10 mouse cellular contexts compared by ENCODE assay signal in genomic region chr9:45380411-45381251, GRCm38 (mm10). TPM values are rescaled to one million over a fixed set of nuclear protein-coding genes. Genes with fewer than 3 reads are reported as not detected.
DNase-seq lines count a peak whose midpoint lies in the region; ATAC-seq lines count a peak whose summit lies in the region.
"Had no signal": no experiment of that assay in that cellular context is flagged by ENCODE, and none has a peak within 500 bp of the region (broad histone marks: within the 10 kb centered on the region; RNA-seq: fewer than 3 reads in every experiment).

No protein-coding gene starts in this region.

- no peak overlapping the region for H3K4me2 ChIP-seq in kidney, embryonic 16.5 days (replicated peaks; ENCODE audit: low read depth, low read length)
- H3K4me2 ChIP-seq in forebrain, embryonic 12.5 days = no peak overlapping the region
- H3K4me2 ChIP-seq in midbrain, embryonic 16.5 days (ENCODE audit: low read length) = no peak overlapping the region
- H3K4me2 ChIP-seq in liver, embryonic 11.5 days = no peak overlapping the region
- no peak overlapping the region for H3K4me2 ChIP-seq in intestine, embryonic 15.5 days (replicated peaks)

- H3K9ac ChIP-seq in kidney, embryonic 16.5 days (replicated peaks; ENCODE audit: low read length) = no peak overlapping the region
- no peak overlapping the region for H3K9ac ChIP-seq in forebrain, embryonic 12.5 days
- peak overlapping the region; percentile 31; the same call in 1 of the 2 replicates for H3K9ac ChIP-seq in midbrain, embryonic 16.5 days (ENCODE audit: low read depth, low read length)
- no peak overlapping the region for H3K9ac ChIP-seq in liver, embryonic 11.5 days (ENCODE audit: low read depth, low read length)
- H3K9ac ChIP-seq in intestine, embryonic 15.5 days = no peak overlapping the region

- WGBS in kidney, embryonic 16.5 days = 31% methylated on average over 10 of the region's 10 CpGs
- WGBS in forebrain, embryonic 12.5 days = 50% methylated on average over 10 of the region's 10 CpGs
- 29% methylated on average over 10 of the region's 10 CpGs for WGBS in midbrain, embryonic 16.5 days
- 61% methylated on average over 10 of the region's 10 CpGs for WGBS in liver, embryonic 11.5 days
- 55% methylated on average over 10 of the region's 10 CpGs for WGBS in intestine, embryonic 15.5 days

- DNase-seq in kidney, postnatal 10 days = no peak
- DNase-seq in cerebellum, adult 11 months = peak; percentile 69
- no peak for DNase-seq in liver, embryonic 11.5 days (ENCODE audit: low spot score)
- DNase-seq: gastrocnemius, postnatal 10 days had no signal

- peak overlapping the region; percentile 28; the same call in 1 of the 2 replicates for H3K27ac ChIP-seq in kidney, embryonic 16.5 days (ENCODE audit: low read length)
- peak overlapping the region; percentile 68 for H3K27ac ChIP-seq in forebrain, embryonic 12.5 days
- H3K27ac ChIP-seq in midbrain, embryonic 16.5 days (ENCODE audit: low read length) = peak overlapping the region; percentile 62
- H3K27ac ChIP-seq in liver, embryonic 11.5 days (ENCODE audit: low read depth, low read length) = no peak overlapping the region
- H3K27ac ChIP-seq in intestine, embryonic 15.5 days = no peak overlapping the region

- no peaks in the 10 kb centered on the region for H3K36me3 ChIP-seq in kidney, embryonic 16.5 days (ENCODE audit: insufficient read depth, low read length)
- H3K36me3 ChIP-seq in forebrain, embryonic 12.5 days (replicated peaks) = peaks cover 22% of the 10 kb centered on the region
- H3K36me3 ChIP-seq in midbrain, embryonic 16.5 days (ENCODE audit: control insufficient read depth, insufficient read depth, low read length) = no peaks in the 10 kb centered on the region
- no peaks in the 10 kb centered on the region for H3K36me3 ChIP-seq in liver, embryonic 11.5 days (ENCODE audit: control insufficient read depth, insufficient read depth, low read length)
- no peaks in the 10 kb centered on the region for H3K36me3 ChIP-seq in intestine, embryonic 15.5 days

- no peaks in the 10 kb centered on the region for H3K9me3 ChIP-seq in kidney, embryonic 16.5 days (ENCODE audit: low read length)
- H3K9me3 ChIP-seq in forebrain, embryonic 12.5 days = no peaks in the 10 kb centered on the region
- no peaks in the 10 kb centered on the region for H3K9me3 ChIP-seq in midbrain, embryonic 16.5 days (replicated peaks; ENCODE audit: control insufficient read depth, low read length, poor library complexity, severe bottlenecking)
- no peaks in the 10 kb centered on the region for H3K9me3 ChIP-seq in liver, embryonic 11.5 days (ENCODE audit: control insufficient read depth, low read length)
- H3K9me3 ChIP-seq in intestine, embryonic 15.5 days = no peaks in the 10 kb centered on the region

- H3K4me3 ChIP-seq in kidney, embryonic 16.5 days (ENCODE audit: low read length) = no peak overlapping the region
- no peak overlapping the region for H3K4me3 ChIP-seq in forebrain, embryonic 12.5 days (replicated peaks)
- H3K4me3 ChIP-seq in midbrain, embryonic 16.5 days (ENCODE audit: low read depth, low read length) = no peak overlapping the region
- no peak overlapping the region for H3K4me3 ChIP-seq in liver, embryonic 11.5 days (ENCODE audit: low read depth, low read length)
- H3K4me3 ChIP-seq in intestine, embryonic 15.5 days (replicated peaks) = no peak overlapping the region

- peaks cover 39% of the 10 kb centered on the region for H3K4me1 ChIP-seq in kidney, embryonic 16.5 days (ENCODE audit: insufficient read depth, low read length)
- peaks cover 22% of the 10 kb centered on the region for H3K4me1 ChIP-seq in forebrain, embryonic 12.5 days
- peaks cover 22% of the 10 kb centered on the region for H3K4me1 ChIP-seq in midbrain, embryonic 16.5 days (ENCODE audit: control insufficient read depth, insufficient read depth, low read length)
- no peaks in the 10 kb centered on the region for H3K4me1 ChIP-seq in liver, embryonic 11.5 days (replicated peaks; ENCODE audit: control insufficient read depth, insufficient read depth, low read length)
- no peaks in the 10 kb centered on the region for H3K4me1 ChIP-seq in intestine, embryonic 15.5 days (replicated peaks)

- no peaks in the 10 kb centered on the region for H3K27me3 ChIP-seq in kidney, embryonic 16.5 days (ENCODE audit: insufficient read depth, low read length)
- no peaks in the 10 kb centered on the region for H3K27me3 ChIP-seq in forebrain, embryonic 12.5 days
- no peaks in the 10 kb centered on the region for H3K27me3 ChIP-seq in midbrain, embryonic 16.5 days (ENCODE audit: control insufficient read depth, insufficient read depth, low read depth, low read length)
- no peaks in the 10 kb centered on the region for H3K27me3 ChIP-seq in liver, embryonic 11.5 days (replicated peaks; ENCODE audit: control insufficient read depth, insufficient read depth, low read length)
- H3K27me3 ChIP-seq in intestine, embryonic 15.5 days (replicated peaks) = no peaks in the 10 kb centered on the region

- ATAC-seq in kidney, embryonic 16.5 days (ENCODE audit: low FRiP score, low TSS enrichment) = peak; percentile 47; the same call in 1 of the 2 replicates
- ATAC-seq in forebrain, embryonic 12.5 days (ENCODE audit: low FRiP score) = peak; percentile 57
- peak; percentile 67 for ATAC-seq in midbrain, embryonic 16.5 days
- no peak for ATAC-seq in liver, embryonic 11.5 days (replicated peaks; ENCODE audit: low FRiP score)
- ATAC-seq in CD4-positive, CD25-positive, alpha-beta regulatory T cell, adult 4 months = no peak
- no peak for ATAC-seq in intestine, embryonic 15.5 days

RNA-seq across cellular contexts. Expression of gene Fxyd6, which starts 10.6 kb away (rescaled TPM):
- 184 and 189 TPM in 2 replicates for polyA plus RNA-seq in kidney, embryonic 16.5 days (2015; fragmentation: Nextera tagmentation; extraction: Ambion mirVana)
- polyA plus RNA-seq in forebrain, embryonic 12.5 days (2016; fragmentation: Nextera tagmentation; extraction: Ambion mirVana) = 206 TPM in 2 replicates
- 722 and 817 TPM in 2 replicates for polyA plus RNA-seq in midbrain, embryonic 16.5 days (2015; fragmentation: Nextera tagmentation; extraction: Ambion mirVana)
- 14.0 and 14.2 TPM in 2 replicates for polyA plus RNA-seq in liver, embryonic 11.5 days (2014; fragmentation: Nextera tagmentation; extraction: Ambion mirVana)
- not detected for polyA plus RNA-seq in CD4-positive, CD25-positive, alpha-beta regulatory T cell, adult 4 months (2017; shearing (Covaris generic))
- 76.5 and 77.2 TPM in 2 replicates for polyA plus RNA-seq in intestine, embryonic 15.5 days (2015; fragmentation: Nextera tagmentation; extraction: Ambion mirVana)

RNA-seq across cellular contexts. Expression of gene Fxyd2, which starts 18.8 kb away (rescaled TPM):
- polyA plus RNA-seq in kidney, embryonic 16.5 days (2015; fragmentation: Nextera tagmentation; extraction: Ambion mirVana) = 746 and 828 TPM in 2 replicates
- polyA plus RNA-seq in forebrain, embryonic 12.5 days (2016; fragmentation: Nextera tagmentation; extraction: Ambion mirVana) = 2.0 and 2.3 TPM in 2 replicates
- polyA plus RNA-seq in midbrain, embryonic 16.5 days (2015; fragmentation: Nextera tagmentation; extraction: Ambion mirVana) = 10.8 and 14.3 TPM in 2 replicates
- polyA plus RNA-seq in liver, embryonic 11.5 days (2014; fragmentation: Nextera tagmentation; extraction: Ambion mirVana) = 2.2 and 2.4 TPM in 2 replicates
- polyA plus RNA-seq in CD4-positive, CD25-positive, alpha-beta regulatory T cell, adult 4 months (2017; shearing (Covaris generic)) = not detected
- polyA plus RNA-seq in intestine, embryonic 15.5 days (2015; fragmentation: Nextera tagmentation; extraction: Ambion mirVana) = 2.6 and 3.0 TPM in 2 replicates

RNA-seq across cellular contexts. Expression of gene Dscaml1, which starts 45.8 kb away (rescaled TPM):
- polyA plus RNA-seq in kidney, embryonic 16.5 days (2015; fragmentation: Nextera tagmentation; extraction: Ambion mirVana) = 0.17 and 0.37 TPM in 2 replicates
- polyA plus RNA-seq in forebrain, embryonic 12.5 days (2016; fragmentation: Nextera tagmentation; extraction: Ambion mirVana) = 7.0 and 8.9 TPM in 2 replicates
- polyA plus RNA-seq in midbrain, embryonic 16.5 days (2015; fragmentation: Nextera tagmentation; extraction: Ambion mirVana) = 17.9 and 20.6 TPM in 2 replicates
- polyA plus RNA-seq in liver, embryonic 11.5 days (2014; fragmentation: Nextera tagmentation; extraction: Ambion mirVana) = 0.08 and 0.27 TPM in 2 replicates
- not detected for polyA plus RNA-seq in CD4-positive, CD25-positive, alpha-beta regulatory T cell, adult 4 months (2017; shearing (Covaris generic))
- 0.38 and 0.44 TPM in 2 replicates for polyA plus RNA-seq in intestine, embryonic 15.5 days (2015; fragmentation: Nextera tagmentation; extraction: Ambion mirVana)
- polyA plus RNA-seq: liver, embryonic 16.5 days had no signal

Comparison
In these comparisons a context has a peak if more than half of its experiments do, and no peak if none do; other contexts are left out.
1. ATAC-seq: peak in kidney, embryonic 16.5 days (single experiment), forebrain, embryonic 12.5 days (single experiment) and midbrain, embryonic 16.5 days (single experiment); none in liver, embryonic 11.5 days (single experiment), CD4-positive, CD25-positive, alpha-beta regulatory T cell, adult 4 months (single experiment) and intestine, embryonic 15.5 days (single experiment).
2. H3K27ac ChIP-seq: peak in kidney, embryonic 16.5 days (single experiment), forebrain, embryonic 12.5 days (single experiment) and midbrain, embryonic 16.5 days (single experiment); none in liver, embryonic 11.5 days (single experiment) and intestine, embryonic 15.5 days (single experiment).
3. RNA of gene Fxyd6, which starts 10.6 kb away (polyA plus RNA-seq): 722 to 817 TPM in midbrain, embryonic 16.5 days, 206 TPM in forebrain, embryonic 12.5 days, 184 to 189 TPM in kidney, embryonic 16.5 days, 76.5 to 77.2 TPM in intestine, embryonic 15.5 days and 14.0 to 14.2 TPM in liver, embryonic 11.5 days; not detected in CD4-positive, CD25-positive, alpha-beta regulatory T cell, adult 4 months; every median in the first group is over 10 times any median in the second.
4. RNA of gene Fxyd2, which starts 18.8 kb away (polyA plus RNA-seq): 746 to 828 TPM in kidney, embryonic 16.5 days; 10.8 to 14.3 TPM in midbrain, embryonic 16.5 days, 2.6 to 3.0 TPM in intestine, embryonic 15.5 days, 2.0 to 2.3 TPM in forebrain, embryonic 12.5 days, 2.2 to 2.4 TPM in liver, embryonic 11.5 days and not detected in CD4-positive, CD25-positive, alpha-beta regulatory T cell, adult 4 months; every median in the first group is over 10 times any median in the second.